Mouse (Mus musculus) ES-E14 (cell line): ENCODE results near the gene Ankrd6.

ENCODE experiments used
- CHD2 ChIP-seq: IDR thresholded peaks from 2 replicates; pipeline ENCODE4 v1.6.1; 2014; ENCODE audit warnings: mild to moderate bottlenecking, low read depth, low read length, inconsistent platforms
- HCFC1 ChIP-seq: IDR thresholded peaks from 2 replicates; pipeline ENCODE4 v1.6.1; 2012; ENCODE audit warnings: low read length, inconsistent platforms, borderline replicate concordance; ENCODE audit not compliant: insufficient read depth
- MAFK ChIP-seq: IDR thresholded peaks from 2 replicates; pipeline ENCODE4 v1.6.1; 2014; ENCODE audit warnings: mild to moderate bottlenecking, low read depth, low read length, inconsistent platforms; ENCODE audit not compliant: insufficient read depth
- ZC3H11A ChIP-seq: IDR thresholded peaks from 2 replicates; pipeline ENCODE4 v1.6.1; 2012; ENCODE audit warnings: low read depth, mild to moderate bottlenecking, inconsistent platforms, low read length, borderline replicate concordance

GRCm38 (mm10) chr4:32981617-32982016, 31.0 kb upstream of the Ankrd6 start:
- TF ChIP-seq CHD2 = no peak
- no peak for TF ChIP-seq ZC3H11A
- no peak for TF ChIP-seq MAFK
- TF ChIP-seq HCFC1 = no peak
